Mouse (Mus musculus) MEL (cell line): Measurements from ENCODE around the gene Cd82.

ENCODE experiments used
- CTCF ChIP-seq, 3 experiments: IDR thresholded peaks in 2 of 3; conservative IDR thresholded peaks in 1 of 3; 2 replicates each; pipeline ENCODE4 v1.5.1; 2011 to 2012; ENCODE audit warnings: low read length in 3 of 3, low read depth in 2 of 3, mild to moderate bottlenecking in 2 of 3, improper control_type of control experiment in 1 of 3, inconsistent platforms in 1 of 3, mixed read lengths in 1 of 3, moderate library complexity in 1 of 3; ENCODE audit not compliant: control insufficient read depth in 1 of 3, insufficient read depth in 1 of 3, poor library complexity in 1 of 3, severe bottlenecking in 1 of 3
- EP300 ChIP-seq, 2 experiments: IDR thresholded peaks; 2 replicates each; pipeline ENCODE4 v1.6.1; 2011; ENCODE audit warnings: improper control_type of control experiment in 2 of 2, low read length in 2 of 2, low read depth in 1 of 2, mild to moderate bottlenecking in 1 of 2
- MYB ChIP-seq: IDR thresholded peaks from 2 replicates; pipeline ENCODE4 v1.6.1; 2011; ENCODE audit warnings: mild to moderate bottlenecking, low read depth, low read length, improper control_type of control experiment
- POLR2A ChIP-seq, 2 experiments: IDR thresholded peaks; 2 replicates each; pipeline ENCODE4 v1.6.1; 2011 to 2012; ENCODE audit warnings: low read length in 2 of 2, mild to moderate bottlenecking in 2 of 2, control low read depth in 1 of 2, improper control_type of control experiment in 1 of 2, low read depth in 1 of 2, moderate library complexity in 1 of 2; ENCODE audit not compliant: control insufficient read depth in 1 of 2, insufficient read depth in 1 of 2, poor library complexity in 1 of 2
- POLR2AphosphoS2 ChIP-seq: IDR thresholded peaks from 2 replicates; pipeline ENCODE4 v1.6.1; 2011; ENCODE audit warnings: low read length, improper control_type of control experiment
- SMC3 ChIP-seq: IDR thresholded peaks from 2 replicates; pipeline ENCODE4 v1.6.1; 2011; ENCODE audit warnings: low read depth, low read length, improper control_type of control experiment
- TBP ChIP-seq: IDR thresholded peaks from 2 replicates; pipeline ENCODE4 v1.8.0; 2011; ENCODE audit warnings: low read depth, low read length, improper control_type of control experiment
- TCF12 ChIP-seq: IDR thresholded peaks from 2 replicates; pipeline ENCODE4 v1.6.1; 2014; ENCODE audit warnings: low read depth, mild to moderate bottlenecking, inconsistent platforms, low read length, improper control_type of control experiment, moderate library complexity
- ZMIZ1 ChIP-seq: IDR thresholded peaks from 2 replicates; pipeline ENCODE4 v1.6.1; 2012; ENCODE audit warnings: low read depth, mild to moderate bottlenecking, inconsistent platforms, low read length, improper control_type of control experiment, moderate library complexity
- ZNF384 ChIP-seq: IDR thresholded peaks from 2 replicates; pipeline ENCODE4 v1.6.1; 2012; ENCODE audit warnings: low read depth, mild to moderate bottlenecking, inconsistent platforms, low read length, improper control_type of control experiment

GRCm38 (mm10) chr2:93454817-93455591 is 7.9 kb downstream of the Cd82 start:
- TF ChIP-seq EP300 (IDR thresholded peaks at IDR 0.05; ENCODE audit: low read depth in 1 of 2, low read length in 2 of 2), result peak in 1 of 2 experiments; percentile 42; a peak in 3 of 4 replicates
- no peak for TF ChIP-seq MYB
- TF ChIP-seq ZNF384, result no peak
- no peak for TF ChIP-seq CTCF (IDR thresholded peaks at IDR 0.05 in 2 of 3, conservative IDR thresholded peaks at IDR 0.05 in 1 of 3; ENCODE audit: control insufficient read depth in 1 of 3, insufficient read depth in 1 of 3, low read depth in 2 of 3, low read length in 3 of 3, poor library complexity in 1 of 3, severe bottlenecking in 1 of 3)
- TF ChIP-seq TBP, result no peak
- TF ChIP-seq SMC3, result no peak
- TF ChIP-seq ZMIZ1, result no peak
- no peak for TF ChIP-seq POLR2AphosphoS2
- TF ChIP-seq POLR2A (IDR thresholded peaks at IDR 0.05; ENCODE audit: control insufficient read depth in 1 of 2, insufficient read depth in 1 of 2, low read depth in 1 of 2, low read length in 2 of 2, poor library complexity in 1 of 2), result no peak
- peak; percentile 72; the same call in 1 of the 2 replicates for TF ChIP-seq TCF12
